Mouse (Mus musculus): ENCODE data around the gene Slc2a8.
"Not testable (repeated sequence)": the region's sequence is repeated elsewhere in the genome, so short reads cannot be mapped to it uniquely, and the experiment has no call there.

The Slc2a8 gene

GRCm38 (mm10) chr2:32981725-32982271, at the start of gene Slc2a8:
Gene Slc2a8, minus strand, starts transcription at chr2:32982083.
- peak; percentile 75 to 86 for DNase-seq (ENCODE audit: low spot score in 2 of 2)

GRCm38 (mm10) chr2:33025040-33025439, 43.2 kb upstream of the Slc2a8 start:
- DNase-seq (ENCODE audit: low spot score in 2 of 2) = no peak

- DNase-seq (ENCODE audit: low spot score in 2 of 2) = no peak
These were observed 42.7 kb upstream of the Slc2a8 start for GRCm38 (mm10) chr2:33024564-33024963.

- DNase-seq (ENCODE audit: low spot score in 2 of 2) = no peak
These were observed 41.0 kb upstream of the Slc2a8 start for GRCm38 (mm10) chr2:33022846-33023245.

GRCm38 (mm10) chr2:33018026-33018425, 36.1 kb upstream of the Slc2a8 start:
- DNase-seq (ENCODE audit: low spot score in 2 of 2) = peak; percentile 26 to 66

GRCm38 (mm10) chr2:33017191-33017590, 35.3 kb upstream of the Slc2a8 start:
- DNase-seq (ENCODE audit: low spot score in 2 of 2) = no peak

GRCm38 (mm10) chr2:33014877-33015276, 33.0 kb upstream of the Slc2a8 start:
- DNase-seq (ENCODE audit: low spot score in 2 of 2) = no peak

GRCm38 (mm10) chr2:33009055-33009454, 27.2 kb upstream of the Slc2a8 start:
- DNase-seq (ENCODE audit: low spot score in 2 of 2) = not testable (repeated sequence)

GRCm38 (mm10) chr2:33005041-33005440, 23.2 kb upstream of the Slc2a8 start:
- no peak for DNase-seq (ENCODE audit: low spot score in 2 of 2)

GRCm38 (mm10) chr2:33002144-33002543, 20.3 kb upstream of the Slc2a8 start:
- DNase-seq (ENCODE audit: low spot score in 2 of 2) = no peak

GRCm38 (mm10) chr2:32999752-33000151, 17.9 kb upstream of the Slc2a8 start:
- DNase-seq (ENCODE audit: low spot score in 2 of 2) = no peak

GRCm38 (mm10) chr2:32997792-32998191, 15.9 kb upstream of the Slc2a8 start:
- no peak for DNase-seq (ENCODE audit: low spot score in 2 of 2)

- no peak for DNase-seq (ENCODE audit: low spot score in 2 of 2)
These were observed 15.2 kb upstream of the Slc2a8 start for GRCm38 (mm10) chr2:32997081-32997480.

- no peak for DNase-seq (ENCODE audit: low spot score in 2 of 2)
These were observed 10.2 kb upstream of the Slc2a8 start for GRCm38 (mm10) chr2:32992130-32992529.

- no peak for DNase-seq (ENCODE audit: low spot score in 2 of 2)
These were observed 8.4 kb upstream of the Slc2a8 start for GRCm38 (mm10) chr2:32990167-32990832.

GRCm38 (mm10) chr2:32989376-32989775, 7.5 kb upstream of the Slc2a8 start:
- no peak for DNase-seq (ENCODE audit: low spot score in 2 of 2)

GRCm38 (mm10) chr2:32985844-32986243, 4.0 kb upstream of the Slc2a8 start:
- DNase-seq (ENCODE audit: low spot score in 2 of 2) = no peak

GRCm38 (mm10) chr2:32983617-32984016, 1.7 kb upstream of the Slc2a8 start:
- no peak for DNase-seq (ENCODE audit: low spot score in 2 of 2)

GRCm38 (mm10) chr2:32982700-32983099, 817 bp upstream of the Slc2a8 start:
- DNase-seq (ENCODE audit: low spot score in 2 of 2) = no peak

- DNase-seq (ENCODE audit: low spot score in 2 of 2) = peak in 1 of 2 experiments; percentile 57
These were observed 602 bp downstream of the Slc2a8 start for GRCm38 (mm10) chr2:32981281-32981680.

GRCm38 (mm10) chr2:32979675-32980074, 2.2 kb downstream of the Slc2a8 start:
- no peak for DNase-seq (ENCODE audit: low spot score in 2 of 2)

- no peak for DNase-seq (ENCODE audit: low spot score in 2 of 2)
These were observed 3.2 kb downstream of the Slc2a8 start for GRCm38 (mm10) chr2:32978675-32979074.

- DNase-seq (ENCODE audit: low spot score in 2 of 2) = no peak
These were observed 4.8 kb downstream of the Slc2a8 start for GRCm38 (mm10) chr2:32977114-32977513.

- no peak for DNase-seq (ENCODE audit: low spot score in 2 of 2)
These were observed 7.7 kb downstream of the Slc2a8 start for GRCm38 (mm10) chr2:32974216-32974615.

Data from spleen, postnatal 10 days (tissue).